Comparison of ENCODE assay signal across 15 mouse cellular contexts in the genomic region with DNA sequence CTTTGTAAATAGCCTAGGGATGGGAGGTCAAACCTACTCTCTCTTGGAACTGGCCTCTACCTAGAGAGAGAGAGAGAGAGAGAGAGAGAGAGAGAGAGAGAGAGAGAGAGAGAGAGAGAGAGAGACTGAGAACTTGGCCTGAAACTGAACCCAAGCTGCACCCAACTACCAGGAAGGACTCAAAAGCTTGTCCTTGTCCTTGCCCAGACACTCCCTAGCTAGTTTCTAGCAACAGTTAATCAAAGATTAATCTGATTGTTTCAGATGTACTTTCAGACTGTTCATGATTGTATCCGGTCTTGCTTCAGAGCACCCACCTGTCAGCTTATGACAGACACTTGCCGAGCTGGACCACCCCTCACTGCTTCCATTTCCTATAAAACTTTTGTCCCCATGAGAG.
"Had no signal": no experiment of that assay in that cellular context is flagged by ENCODE, and none has a peak within 500 bp of the region (broad histone marks: within the 10 kb centered on the region; RNA-seq: fewer than 3 reads in every experiment).

No protein-coding gene starts in this region.

- H3K36me3 ChIP-seq: limb, embryonic 12.5 days; midbrain, embryonic 13.5 days had no signal

- ATAC-seq: lung, postnatal 0 days; midbrain, embryonic 13.5 days had no signal

- H3K9ac ChIP-seq: limb, embryonic 12.5 days; liver, embryonic 14.5 days; midbrain, embryonic 13.5 days had no signal

- H3K9me3 ChIP-seq: midbrain, embryonic 13.5 days had no signal

- H3K4me2 ChIP-seq: limb, embryonic 12.5 days; midbrain, embryonic 13.5 days had no signal

- H3K27ac ChIP-seq: limb, embryonic 12.5 days; liver, embryonic 14.5 days; midbrain, embryonic 13.5 days had no signal

- H3K4me3 ChIP-seq: limb, embryonic 12.5 days; midbrain, embryonic 13.5 days had no signal

- H3K27me3 ChIP-seq: limb, embryonic 12.5 days; midbrain, embryonic 13.5 days had no signal

- H3K4me1 ChIP-seq: limb, embryonic 12.5 days had no signal

- DNase-seq: kidney, adult 9 months; kidney, postnatal 25 days; layer of hippocampus, adult 9-11 months; layer of hippocampus, postnatal 36 days; liver; lung, adult 2 months; lung, postnatal 36 days; right cerebral cortex, adult 18-20 months; right cerebral cortex, postnatal 25 days; thymus, adult 18-20 months; thymus, postnatal 14 days had no signal
